Mouse (Mus musculus): Measurements from ENCODE around the gene Msln.
"Not testable (repeated sequence)": the region's sequence is repeated elsewhere in the genome, so short reads cannot be mapped to it uniquely, and the experiment has no call there.

Gene Msln

GRCm38 (mm10) chr17:25769331-25769730 lies 15.2 kb upstream of the Msln start:
- DNase-seq (ENCODE audit: low spot score in 2 of 2), result no peak

GRCm38 (mm10) chr17:25765886-25766285 lies 11.7 kb upstream of the Msln start:
- no peak for DNase-seq (ENCODE audit: low spot score in 2 of 2)

GRCm38 (mm10) chr17:25762591-25762990 lies 8.4 kb upstream of the Msln start:
- no peak for DNase-seq (ENCODE audit: low spot score in 2 of 2)

GRCm38 (mm10) chr17:25761561-25761970 lies 7.4 kb upstream of the Msln start:
- peak; percentile 31 to 71 for DNase-seq (ENCODE audit: low spot score in 2 of 2)

GRCm38 (mm10) chr17:25760148-25760547 lies 6.0 kb upstream of the Msln start:
- DNase-seq (ENCODE audit: low spot score in 2 of 2), result peak; percentile 36 to 46

- no peak for DNase-seq (ENCODE audit: low spot score in 2 of 2)
Measured at GRCm38 (mm10) chr17:25757691-25758090, 3.5 kb upstream of the Msln start.

- no peak for DNase-seq (ENCODE audit: low spot score in 2 of 2)
Measured at GRCm38 (mm10) chr17:25756378-25757242, 2.4 kb upstream of the Msln start.

- no peak for DNase-seq (ENCODE audit: low spot score in 2 of 2)
Measured at GRCm38 (mm10) chr17:25755627-25756377, 1.6 kb upstream of the Msln start.

- DNase-seq (ENCODE audit: low spot score in 2 of 2), result no peak
Measured at GRCm38 (mm10) chr17:25755086-25755485, 908 bp upstream of the Msln start.

GRCm38 (mm10) chr17:25751446-25751845 lies 2.7 kb downstream of the Msln start:
- DNase-seq (ENCODE audit: low spot score in 2 of 2), result peak in 1 of 2 experiments; percentile 21

GRCm38 (mm10) chr17:25749314-25749713 lies 4.9 kb downstream of the Msln start:
- DNase-seq (ENCODE audit: low spot score in 2 of 2), result no peak

GRCm38 (mm10) chr17:25748238-25748637 lies 5.9 kb downstream of the Msln start:
- no peak for DNase-seq (ENCODE audit: low spot score in 2 of 2)

GRCm38 (mm10) chr17:25744311-25744710 lies 9.9 kb downstream of the Msln start:
- no peak for DNase-seq (ENCODE audit: low spot score in 2 of 2)

- DNase-seq (ENCODE audit: low spot score in 2 of 2), result no peak
Measured at GRCm38 (mm10) chr17:25743831-25744230, 10.3 kb downstream of the Msln start.

- DNase-seq (ENCODE audit: low spot score in 2 of 2), result not testable (repeated sequence)
Measured at GRCm38 (mm10) chr17:25741471-25741870, 12.7 kb downstream of the Msln start.

GRCm38 (mm10) chr17:25738861-25739260 lies 15.3 kb downstream of the Msln start:
- DNase-seq (ENCODE audit: low spot score in 2 of 2), result no peak

GRCm38 (mm10) chr17:25735745-25736144 lies 18.4 kb downstream of the Msln start, which contains the start of gene Mslnl:
Gene Mslnl, plus strand, starts transcription at chr17:25736042.
- no peak for DNase-seq (ENCODE audit: low spot score in 2 of 2)

GRCm38 (mm10) chr17:25735246-25735645 lies 18.9 kb downstream of the Msln start:
- no peak for DNase-seq (ENCODE audit: low spot score in 2 of 2)

GRCm38 (mm10) chr17:25732082-25732481 lies 22.1 kb downstream of the Msln start:
- DNase-seq (ENCODE audit: low spot score in 2 of 2), result peak; percentile 83 to 90

GRCm38 (mm10) chr17:25728009-25728270 lies 26.2 kb downstream of the Msln start:
- no peak for DNase-seq (ENCODE audit: low spot score in 2 of 2)

GRCm38 (mm10) chr17:25727265-25728008 lies 26.7 kb downstream of the Msln start, which contains the start of the genes Chtf18 and Rpusd1:
Gene Chtf18, minus strand, starts transcription at chr17:25727419.
Gene Rpusd1, plus strand, starts transcription at chr17:25727670.
- DNase-seq (ENCODE audit: low spot score in 2 of 2), result peak; percentile 98 to 100

- no peak for DNase-seq (ENCODE audit: low spot score in 2 of 2)
Measured at GRCm38 (mm10) chr17:25725264-25725663, 28.9 kb downstream of the Msln start.

Data from frontal cortex, postnatal 36 days (tissue).